Mouse (Mus musculus) left cerebral cortex, adult 2 months (tissue): ENCODE measurements around the gene U2af1l4. TPM values are rescaled to one million over a fixed set of nuclear protein-coding genes. Genes with fewer than 3 reads are reported as not detected.

Experiments used
- DNase-seq, 2 experiments: peaks; one replicate each; pipeline ENCODE4 v3.0.0; 2021 to 2022; ENCODE audit warnings: low spot score in 2 of 2, mixed read lengths in 1 of 2; ENCODE audit errors: extremely low spot score in 1 of 2
- H3K27ac ChIP-seq: fragments of 200-600 bp; 2 replicates; pipeline ENCODE4 v1.8.1; 2022
- H3K4me3 ChIP-seq: fragments of 200-600 bp; 2 replicates; pipeline ENCODE4 v1.8.1; 2022
- CTCF ChIP-seq: fragments of 200-600 bp; IDR thresholded peaks from 2 replicates; pipeline ENCODE4 v1.8.1; 2022; ENCODE audit warnings: antibody characterized with exemption, mild to moderate bottlenecking, moderate library complexity
- intact Hi-C: fragments of 180-260 bp; cut with DNase I; formaldehyde crosslinking; loops from one replicate; pipeline ENCODE4 v1.15.1; 2025
- total RNA-seq, 2 experiments: library from RNA; stranded (reverse); gene quantifications; 2 replicates each; pipeline ENCODE4 v1.2.3; 2021

Gene U2af1l4
- total RNA-seq, 2 experiments from 2014 or later = 67.4 to 74.4 TPM

GRCm38 (mm10) chr7:30532931-30533330, 30.2 kb upstream of the U2af1l4 start:
- intact Hi-C loops = loop anchor here (2.0 kb wide), 1 partner anchor 88 kb away; the partner anchor contains the start of gene Aplp1
- no peak for TF ChIP-seq CTCF
- DNase-seq = peak in 1 of 2 experiments; percentile 34
- peak overlapping the region; percentile 89 for H3K27ac ChIP-seq
- H3K4me3 ChIP-seq = peak overlapping the region; percentile 70

- no peak for TF ChIP-seq CTCF
- Histone ChIP-seq H3K4me3 (peak overlapping the region; percentile 70), H3K27ac (peak overlapping the region; percentile 89)
- intact Hi-C loops = loop anchor here (2.0 kb wide), 1 partner anchor 89 kb away; the partner anchor contains the start of gene Aplp1
- DNase-seq = peak in 1 of 2 experiments; percentile 30
Observed at GRCm38 (mm10) chr7:30533941-30534632, 29.0 kb upstream of the U2af1l4 start.

GRCm38 (mm10) chr7:30534633-30535577, 28.2 kb upstream of the U2af1l4 start, which contains the start of gene Arhgap33:
Gene Arhgap33, minus strand, starts transcription at chr7:30535060.
- intact Hi-C loops = no loop called here
- peak within 1 kb of the TSS; percentile 70 for H3K4me3 ChIP-seq
- H3K27ac ChIP-seq = peak within 1 kb of the TSS; percentile 89
- TF ChIP-seq CTCF = no peak; the same call in 1 of the 2 replicates
- DNase-seq = peak; percentile 96 to 97

- DNase-seq = no peak
- Histone ChIP-seq H3K4me3 (no peak overlapping the region), H3K27ac (no peak overlapping the region)
- intact Hi-C loops = no loop called here
- TF ChIP-seq CTCF = no peak
Observed at GRCm38 (mm10) chr7:30540572-30540971, 22.5 kb upstream of the U2af1l4 start.

- Histone ChIP-seq H3K4me3 (no peak overlapping the region), H3K27ac (no peak overlapping the region)
- TF ChIP-seq CTCF = no peak
- intact Hi-C loops = no loop called here
- no peak for DNase-seq
Observed at GRCm38 (mm10) chr7:30544327-30544726, 18.8 kb upstream of the U2af1l4 start.

GRCm38 (mm10) chr7:30549880-30550279, 13.2 kb upstream of the U2af1l4 start:
- no peak for TF ChIP-seq CTCF
- no peak overlapping the region for H3K4me3 ChIP-seq
- intact Hi-C loops = loop anchor here (5.0 kb wide), 1 partner anchor 108 kb away; no protein-coding TSS in a partner anchor
- no peak overlapping the region for H3K27ac ChIP-seq
- no peak for DNase-seq

- H3K4me3 ChIP-seq = no peak overlapping the region
- H3K27ac ChIP-seq = no peak overlapping the region
- intact Hi-C loops = no loop called here
- no peak for DNase-seq
- no peak for TF ChIP-seq CTCF
Observed at GRCm38 (mm10) chr7:30550603-30551002, 12.5 kb upstream of the U2af1l4 start.

GRCm38 (mm10) chr7:30551445-30552101, 11.5 kb upstream of the U2af1l4 start:
- intact Hi-C loops = loop anchor here (2.0 kb wide), 1 partner anchor 61 kb away; no protein-coding TSS in a partner anchor
- H3K4me3 ChIP-seq = peak overlapping the region; percentile 61
- H3K27ac ChIP-seq = peak overlapping the region; percentile 96
- peak in 1 of 2 experiments; percentile 23 for DNase-seq
- peak; percentile 70 for TF ChIP-seq CTCF

- no peak; the same call in 1 of the 2 replicates for TF ChIP-seq CTCF
- Histone ChIP-seq H3K4me3 (peak within 1 kb of the TSS; percentile 61), H3K27ac (peak within 1 kb of the TSS; percentile 96)
- peak; percentile 91 to 95 for DNase-seq
- intact Hi-C loops = loop anchor here (2.0 kb wide), 1 partner anchor 62 kb away; no protein-coding TSS in a partner anchor
Observed at GRCm38 (mm10) chr7:30552102-30553020, 10.7 kb upstream of the U2af1l4 start, which contains the start of the genes Hspb6 and Proser3. Gene Hspb6, plus strand, starts transcription at chr7:30552178. Gene Proser3, minus strand, starts transcription at chr7:30552299.

GRCm38 (mm10) chr7:30553021-30553589, 10.0 kb upstream of the U2af1l4 start:
- intact Hi-C loops = loop anchor here (2.0 kb wide), 1 partner anchor 62 kb away; no protein-coding TSS in a partner anchor

More at GRCm38 (mm10) chr7:30553021-30553589, 10.0 kb upstream of the U2af1l4 start:
- H3K4me3 ChIP-seq = peak overlapping the region; percentile 61
- no peak; the same call in 1 of the 2 replicates for TF ChIP-seq CTCF
- no peak for DNase-seq
- peak overlapping the region; percentile 79 for H3K27ac ChIP-seq
